Mouse (Mus musculus): ENCODE measurements around the gene Lrrc23. TPM values are rescaled to one million over a fixed set of nuclear protein-coding genes. Genes with fewer than 3 reads are reported as not detected.
"Not testable (repeated sequence)": the region's sequence is repeated elsewhere in the genome, so short reads cannot be mapped to it uniquely, and the experiment has no call there.

Lrrc23 gene
- total RNA-seq, 2 experiments from 2014 or later, result 0.98 TPM; not detected in 1

DNA sequence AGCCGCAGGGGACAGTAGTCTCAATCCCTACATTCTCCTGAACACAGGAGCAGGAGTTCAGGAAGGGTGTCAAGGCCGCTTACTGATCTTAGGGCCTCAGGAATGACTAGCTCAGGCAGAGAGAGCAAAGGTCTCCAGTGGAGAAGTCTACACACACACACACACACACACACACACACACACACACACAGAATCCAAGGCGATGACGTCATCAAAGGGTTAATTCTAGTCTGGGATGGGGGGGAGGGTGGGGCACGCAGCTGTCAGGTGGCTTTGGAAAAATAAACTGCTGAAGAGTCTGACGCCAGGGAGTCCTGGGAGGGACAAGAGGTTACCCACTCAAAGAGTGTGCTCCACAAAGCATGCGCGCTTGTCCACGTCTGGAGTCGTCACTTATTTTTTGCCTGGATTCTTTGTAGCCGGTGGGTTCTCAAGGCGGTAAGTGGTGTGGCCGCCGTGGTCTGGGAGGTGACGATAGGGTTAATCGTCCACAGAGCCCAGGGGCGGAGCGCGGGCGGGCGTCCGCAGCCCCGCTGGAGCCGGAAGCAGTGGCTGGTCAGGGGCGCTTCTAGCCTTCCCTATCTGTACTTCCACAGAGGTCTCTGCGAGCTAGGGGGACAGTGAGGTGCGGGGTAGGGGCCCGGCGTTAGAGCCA is 29.0 kb upstream of the Lrrc23 start, which contains the start of gene Spsb2:
Spsb2 (plus strand) TSS at position 304 of the 655 bp plus-strand sequence.
- peak; percentile 47 for ATAC-seq (replicated peaks; ENCODE audit: poor library complexity, severe bottlenecking)

GRCm38 (mm10) chr6:124807986-124808357 is 28.4 kb upstream of the Lrrc23 start:
- no peak for ATAC-seq (replicated peaks; ENCODE audit: poor library complexity, severe bottlenecking)

DNA sequence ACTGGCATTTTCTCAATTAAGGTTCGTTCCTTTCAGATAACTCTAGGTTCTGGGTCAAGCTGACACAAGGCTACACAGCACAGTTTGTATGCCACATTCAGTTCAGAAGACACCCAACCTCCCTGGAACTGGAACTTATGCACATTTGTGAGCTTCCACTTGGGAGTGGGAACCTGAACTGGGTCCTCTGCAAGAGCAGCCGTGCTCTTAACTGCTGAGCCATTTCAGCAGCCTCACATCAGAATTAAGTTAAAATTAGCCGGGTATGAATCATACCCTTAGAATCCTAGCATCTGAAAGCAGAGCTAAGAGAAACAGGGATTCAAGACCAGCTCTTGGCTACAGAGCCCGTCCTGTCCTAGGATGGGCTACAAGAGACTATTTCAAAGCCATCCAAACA is 27.8 kb upstream of the Lrrc23 start:
- no peak for ATAC-seq (replicated peaks; ENCODE audit: poor library complexity, severe bottlenecking)

DNA sequence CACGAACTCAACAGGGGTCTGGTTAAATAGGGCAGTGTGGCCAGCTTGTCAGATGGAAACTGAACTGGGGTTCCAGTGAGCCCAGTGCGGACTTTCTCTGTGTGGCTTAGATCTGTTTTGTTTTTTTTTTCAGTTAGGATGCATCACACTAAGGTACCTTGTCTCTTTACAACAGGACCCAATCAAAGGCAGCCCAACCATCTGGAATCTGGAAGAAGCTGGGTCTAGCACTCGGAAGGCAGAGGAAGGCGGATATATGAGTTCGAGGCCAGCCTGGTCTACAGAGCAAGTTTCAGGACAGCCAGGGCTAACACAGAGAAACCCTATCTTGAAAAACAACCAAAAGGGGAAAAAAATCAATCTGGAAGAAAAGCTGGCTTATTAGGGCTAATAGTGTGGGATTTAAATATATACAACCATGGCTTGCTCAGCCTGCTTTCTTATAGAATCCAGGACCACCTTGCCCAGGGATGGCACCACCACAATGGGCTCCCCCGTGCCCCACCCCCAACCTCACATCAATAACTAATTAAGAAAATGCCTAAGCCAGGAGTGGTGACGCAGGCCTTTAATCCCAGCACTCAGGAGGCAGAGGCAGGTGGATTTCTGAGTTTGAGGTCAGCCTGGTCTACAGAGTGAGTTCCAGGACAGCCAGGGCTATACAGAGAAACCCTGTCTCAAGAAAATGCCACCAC is 27.1 kb upstream of the Lrrc23 start:
- no peak for ATAC-seq (replicated peaks; ENCODE audit: poor library complexity, severe bottlenecking)

- peak; percentile 75 for ATAC-seq (replicated peaks; ENCODE audit: poor library complexity, severe bottlenecking)
Measured at GRCm38 (mm10) chr6:124805341-124806321, 26.1 kb upstream of the Lrrc23 start.

DNA sequence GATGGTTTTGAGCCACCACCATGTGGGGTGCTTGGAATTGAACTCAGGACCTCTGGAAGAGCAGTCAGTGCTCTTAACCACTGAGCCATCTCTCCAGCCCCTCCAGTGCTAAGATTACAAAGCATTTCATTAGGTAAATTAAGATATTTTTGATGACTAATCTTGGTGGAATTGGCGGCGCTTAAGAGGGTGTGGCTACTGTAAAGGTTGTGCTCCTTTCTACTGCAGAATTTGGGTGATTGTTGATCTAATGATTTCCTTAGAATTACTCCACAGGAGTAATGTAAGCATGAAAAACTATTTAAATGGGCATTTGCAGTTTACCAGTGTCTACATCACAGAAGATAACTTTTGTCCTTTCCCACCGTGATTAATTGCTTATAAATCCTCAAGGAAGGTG is 24.8 kb upstream of the Lrrc23 start:
- ATAC-seq (replicated peaks; ENCODE audit: poor library complexity, severe bottlenecking), result no peak

DNA sequence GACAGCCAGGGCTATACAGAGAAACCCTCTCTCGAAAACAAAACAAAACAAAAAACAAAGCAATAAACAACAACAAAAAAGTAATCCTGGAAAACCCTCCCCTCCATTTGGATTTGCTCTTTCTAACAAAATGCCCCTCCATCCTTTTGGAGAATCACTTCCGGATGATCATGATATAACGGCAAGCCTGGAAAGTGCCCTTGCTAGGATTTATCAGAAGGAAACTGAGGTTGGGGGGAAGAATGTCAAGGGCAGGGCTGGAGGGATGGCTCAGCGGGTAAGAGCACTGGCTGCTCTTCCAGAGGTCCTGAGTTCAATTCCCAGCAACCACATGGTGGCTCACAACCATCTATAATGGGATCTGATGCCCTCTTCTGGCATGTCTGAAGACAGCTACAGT is 24.2 kb upstream of the Lrrc23 start:
- not testable (repeated sequence) for ATAC-seq (replicated peaks; ENCODE audit: poor library complexity, severe bottlenecking)

DNA sequence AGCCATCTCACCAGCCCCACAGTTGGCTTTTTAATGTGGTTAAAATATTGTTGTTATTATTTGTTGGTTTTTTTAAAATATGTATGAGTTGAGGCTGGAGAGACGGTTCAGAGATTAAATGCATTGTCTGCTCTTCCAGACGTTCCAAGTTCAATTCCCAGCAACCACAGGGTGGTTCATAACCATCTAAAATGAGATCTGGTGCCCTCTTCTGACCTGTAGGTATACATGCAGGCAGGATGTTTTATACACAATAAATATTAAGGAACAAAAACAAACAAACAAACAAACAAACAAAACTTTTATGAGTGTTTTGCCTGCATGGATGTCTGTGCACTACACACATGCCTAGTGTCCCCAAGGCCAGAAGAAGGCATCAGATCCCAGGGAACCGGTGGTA is 23.5 kb upstream of the Lrrc23 start:
- ATAC-seq (replicated peaks; ENCODE audit: poor library complexity, severe bottlenecking), result no peak

DNA sequence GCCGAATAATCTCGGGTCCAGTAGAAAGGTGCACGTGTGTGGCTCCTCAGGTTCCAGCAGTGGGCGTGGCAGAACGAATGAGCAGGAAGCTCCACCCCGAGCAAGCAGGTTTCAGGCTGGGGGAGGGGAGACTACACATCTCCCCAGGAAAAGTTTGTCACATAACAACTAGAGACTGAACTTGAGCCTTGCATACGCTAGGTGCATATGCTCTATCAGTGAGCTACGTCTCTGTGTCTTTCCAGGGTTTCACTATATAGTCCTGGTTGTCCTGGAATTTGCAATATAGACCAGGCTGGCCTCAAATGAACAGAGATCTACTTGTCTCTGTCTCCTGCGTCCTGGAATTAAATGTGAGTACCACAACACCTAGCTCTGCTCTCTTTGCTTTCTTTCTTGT is 22.9 kb upstream of the Lrrc23 start:
- not testable (repeated sequence) for ATAC-seq (replicated peaks; ENCODE audit: poor library complexity, severe bottlenecking)

DNA sequence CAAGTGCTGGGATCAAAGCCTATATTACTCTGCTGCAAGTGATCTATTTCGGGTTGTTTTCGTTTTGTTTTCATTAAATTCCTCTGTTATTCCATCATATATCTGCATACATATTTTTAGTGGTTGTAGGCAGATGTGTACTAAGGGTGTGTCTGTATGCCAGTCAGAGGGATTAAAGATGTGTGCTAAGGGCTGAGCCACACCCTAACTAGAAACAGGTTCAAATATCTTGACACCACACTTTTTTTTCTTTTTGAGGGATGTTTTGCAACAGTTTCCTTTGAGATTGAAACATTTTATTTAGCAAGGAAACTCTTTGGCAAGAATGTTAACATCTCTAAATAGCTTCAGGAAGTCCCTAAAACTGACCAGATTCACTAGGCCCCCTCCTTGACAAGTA is 16.7 kb upstream of the Lrrc23 start:
- ATAC-seq (replicated peaks; ENCODE audit: poor library complexity, severe bottlenecking), result peak; percentile 35

DNA sequence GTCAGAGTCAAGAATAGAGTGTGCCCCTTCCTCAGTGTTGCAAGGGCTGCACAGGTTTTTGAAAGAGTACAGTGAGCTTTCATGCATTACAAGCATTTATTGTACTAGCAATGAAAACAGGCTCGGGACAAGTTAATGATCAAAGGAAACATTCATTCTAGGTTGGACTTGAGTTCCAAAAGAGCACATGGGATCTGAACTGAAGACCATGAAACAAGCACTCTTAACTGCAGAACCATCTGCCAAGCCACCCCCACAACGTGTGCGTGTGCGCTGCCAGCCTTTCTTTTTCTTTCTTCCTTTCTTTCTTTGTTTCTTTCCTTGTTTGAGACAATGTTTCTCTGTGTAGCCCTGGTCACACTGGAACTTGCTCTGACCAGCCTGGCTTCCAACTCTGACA is 16.3 kb upstream of the Lrrc23 start:
- no peak for ATAC-seq (replicated peaks; ENCODE audit: poor library complexity, severe bottlenecking)

DNA sequence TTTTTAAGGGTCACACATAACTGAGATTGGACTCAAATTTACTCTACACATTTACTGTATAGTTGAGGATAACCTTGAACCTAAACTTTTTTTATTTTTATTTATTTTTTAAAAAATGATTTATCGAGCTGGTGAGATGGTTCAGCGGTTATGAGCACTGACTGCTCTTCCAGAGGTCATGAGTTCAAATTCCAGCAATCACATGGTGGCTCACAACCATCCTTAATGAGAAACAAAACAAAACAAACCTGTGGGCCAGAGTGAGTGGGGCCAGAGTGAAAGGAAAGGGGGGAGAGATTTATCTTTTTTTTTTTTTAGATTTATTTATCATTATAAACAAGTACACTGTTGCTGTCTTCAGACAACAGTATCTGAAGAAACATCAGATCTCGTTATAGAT is 12.4 kb upstream of the Lrrc23 start:
- no peak for ATAC-seq (replicated peaks; ENCODE audit: poor library complexity, severe bottlenecking)

GRCm38 (mm10) chr6:124790121-124790520 is 10.6 kb upstream of the Lrrc23 start:
- ATAC-seq (replicated peaks; ENCODE audit: poor library complexity, severe bottlenecking), result 0 out of 2 replicates have a peak, but pooled peaks have one; percentile 28

- no peak for ATAC-seq (replicated peaks; ENCODE audit: poor library complexity, severe bottlenecking)
Measured at GRCm38 (mm10) chr6:124789519-124789918, 10.0 kb upstream of the Lrrc23 start.

DNA sequence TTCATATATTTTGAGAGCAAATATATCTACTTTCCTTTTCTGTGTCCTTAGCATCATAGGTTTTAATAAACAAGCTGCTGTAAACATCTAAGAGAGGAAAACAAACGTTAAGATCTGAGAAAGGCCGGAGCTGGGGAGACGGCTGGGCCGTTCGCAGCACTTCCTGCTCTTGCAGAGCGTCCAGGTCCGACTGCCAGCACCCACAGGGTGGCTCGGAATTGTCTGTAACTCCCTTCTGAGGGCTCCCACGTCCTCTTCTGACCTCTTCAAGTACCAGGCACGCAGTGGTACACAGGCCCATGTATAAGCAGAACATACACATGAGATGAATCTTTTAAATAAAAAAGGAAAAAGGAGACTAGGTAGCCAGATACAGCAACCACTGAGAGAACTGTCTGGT is 8.2 kb upstream of the Lrrc23 start:
- ATAC-seq (replicated peaks; ENCODE audit: poor library complexity, severe bottlenecking), result no peak

- peak; percentile 90 for ATAC-seq (replicated peaks; ENCODE audit: poor library complexity, severe bottlenecking)
Measured at GRCm38 (mm10) chr6:124786756-124787420, 7.4 kb upstream of the Lrrc23 start.

DNA sequence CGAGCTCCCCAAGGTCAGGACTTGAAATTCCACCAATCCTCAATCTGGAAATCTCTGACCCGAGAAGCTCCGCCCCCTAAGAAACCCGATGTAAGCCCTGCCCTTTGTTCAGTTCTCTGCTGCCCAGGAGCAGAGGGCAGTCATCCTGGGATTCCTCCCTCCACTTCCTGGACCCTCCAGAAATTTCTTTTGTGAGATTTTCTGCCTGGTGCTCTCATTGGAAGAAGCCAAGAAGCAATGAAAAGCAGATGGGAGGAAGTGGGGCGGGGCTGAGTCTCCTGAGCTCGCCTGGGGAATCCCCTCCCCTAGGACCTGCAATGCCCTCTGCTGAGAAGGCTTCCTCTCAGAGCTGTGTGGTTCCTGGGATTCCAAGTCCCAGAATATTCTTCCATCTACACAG is 2.9 kb upstream of the Lrrc23 start:
- ATAC-seq (replicated peaks; ENCODE audit: poor library complexity, severe bottlenecking), result peak; percentile 46

- ATAC-seq (replicated peaks; ENCODE audit: poor library complexity, severe bottlenecking), result no peak
Measured at GRCm38 (mm10) chr6:124780917-124781316, 1.4 kb upstream of the Lrrc23 start.

GRCm38 (mm10) chr6:124779984-124780416 is 473 bp upstream of the Lrrc23 start:
- no peak for ATAC-seq (replicated peaks; ENCODE audit: poor library complexity, severe bottlenecking)

DNA sequence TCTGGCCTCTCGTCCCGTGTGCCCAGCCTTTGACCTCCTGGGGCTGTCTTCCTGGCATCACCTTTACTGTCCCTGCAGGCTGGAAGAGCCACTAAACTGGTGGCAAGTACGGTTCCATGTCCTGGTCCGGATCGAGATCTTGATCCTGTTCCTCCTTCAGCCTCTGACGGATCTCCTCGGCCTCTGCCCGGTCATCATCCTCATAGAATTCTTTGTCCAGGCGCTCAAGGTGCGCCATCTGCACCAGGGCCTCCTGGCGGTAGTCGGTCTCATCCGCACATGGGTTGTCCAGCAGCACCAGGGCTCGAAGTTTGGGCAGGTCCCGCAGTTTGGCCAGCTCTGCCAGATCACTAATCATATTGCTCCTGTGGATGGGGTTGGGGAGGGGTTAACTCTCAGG is 9.0 kb downstream of the Lrrc23 start:
- ATAC-seq (replicated peaks; ENCODE audit: poor library complexity, severe bottlenecking), result no peak
